Mouse (Mus musculus) forebrain, embryonic 10.5 days (tissue): ENCODE data around the gene Olfr644. TPM values are rescaled to one million over a fixed set of nuclear protein-coding genes. Genes with fewer than 3 reads are reported as not detected.

Source experiments
- DNase-seq: peaks from one replicate; pipeline ENCODE4 v3.0.0-alpha.2; 2017; ENCODE audit warnings: low spot score; ENCODE audit errors: extremely low spot score
- H3K27ac ChIP-seq: fragments of 300-500 bp; sonication (generic); 2 replicates; pipeline ENCODE4 v1.5.1; 2016; ENCODE audit warnings: mild to moderate bottlenecking
- H3K27me3 ChIP-seq: fragments of 300-500 bp; sonication (generic); 2 replicates; pipeline ENCODE4 v1.6.1; 2016; ENCODE audit warnings: mild to moderate bottlenecking; ENCODE audit not compliant: poor library complexity, severe bottlenecking
- H3K36me3 ChIP-seq: fragments of 300-500 bp; sonication (generic); replicated peaks from 2 replicates; pipeline ENCODE4 v1.6.1; 2016; ENCODE audit warnings: mild to moderate bottlenecking, moderate library complexity
- H3K4me1 ChIP-seq: fragments of 300-500 bp; sonication (generic); 2 replicates; pipeline ENCODE4 v1.6.1; 2016
- H3K4me3 ChIP-seq: fragments of 300-500 bp; sonication (generic); 2 replicates; pipeline ENCODE4 v1.5.1; 2016; ENCODE audit warnings: mild to moderate bottlenecking, moderate library complexity
- H3K9me3 ChIP-seq: fragments of 300-500 bp; sonication (generic); 2 replicates; pipeline ENCODE4 v1.6.1; 2016; ENCODE audit warnings: mild to moderate bottlenecking, moderate library complexity
- WGBS: fragments of 180-500 bp; shearing (Covaris S2); methylation state at CpG from one replicate; pipeline ENCODE4 v1.1.7; 2016; 5-methylcytosine and 5-hydroxymethylcytosine counted together
- polyA plus RNA-seq: library from polyadenylated mRNA; unstranded; fragments of >200 nt; fragmentation: Nextera tagmentation; extraction: Ambion mirVana; gene quantifications from 2 replicates; pipeline ENCODE4 v1.2.1, GENCODE M21; 2016

The Olfr644 gene
- not detected in 2 replicates for polyA plus RNA-seq

- no peak within 1 kb of the TSS for H3K27ac ChIP-seq
- H3K4me3 ChIP-seq, result no peak within 1 kb of the TSS
- 79% methylated on average over 2 of the region's 2 CpGs for WGBS
- H3K36me3 ChIP-seq, result no peaks in the 10 kb centered on the region
- no peaks in the 10 kb centered on the region for H3K9me3 ChIP-seq
- no peak for DNase-seq
- H3K27me3 ChIP-seq, result no peaks in the 10 kb centered on the region
- no peaks in the 10 kb centered on the region for H3K4me1 ChIP-seq
These were observed at the start of gene Olfr644 for GRCm38 (mm10) chr7:104071769-104072168. Gene Olfr644 (minus strand): TSS chr7:104071869.

- H3K4me1 ChIP-seq, result no peaks in the 10 kb centered on the region
- no peaks in the 10 kb centered on the region for H3K9me3 ChIP-seq
- H3K27me3 ChIP-seq, result no peaks in the 10 kb centered on the region
- no peaks in the 10 kb centered on the region for H3K36me3 ChIP-seq
- H3K27ac ChIP-seq, result no peak within 1 kb of the TSS
- no peak for DNase-seq
- H3K4me3 ChIP-seq, result no peak within 1 kb of the TSS
These were observed 33.0 kb upstream of the Olfr644 start, which contains the start of gene Olfr646 for GRCm38 (mm10) chr7:104104757-104104972. Gene Olfr646 (plus strand): TSS chr7:104104873.

- WGBS, result 71% methylated on average over 4 of the region's 4 CpGs
- Histone ChIP-seq H3K4me3 (no peak overlapping the region), H3K9me3 (no peaks in the 10 kb centered on the region), H3K36me3 (no peaks in the 10 kb centered on the region), H3K27ac (no peak overlapping the region), H3K27me3 (no peaks in the 10 kb centered on the region), H3K4me1 (no peaks in the 10 kb centered on the region)
- no peak for DNase-seq
These were observed 32.5 kb upstream of the Olfr644 start for GRCm38 (mm10) chr7:104103913-104104756.

- no peak within 1 kb of the TSS for H3K27ac ChIP-seq
- DNase-seq, result no peak
- H3K4me3 ChIP-seq, result no peak within 1 kb of the TSS
- H3K9me3 ChIP-seq, result no peaks in the 10 kb centered on the region
- H3K4me1 ChIP-seq, result no peaks in the 10 kb centered on the region
- no peaks in the 10 kb centered on the region for H3K36me3 ChIP-seq
- H3K27me3 ChIP-seq, result no peaks in the 10 kb centered on the region
- 84% methylated on average over 1 of the region's 1 CpGs for WGBS
These were observed 13.7 kb upstream of the Olfr644 start, which contains the start of gene Olfr645 for GRCm38 (mm10) chr7:104085365-104085764. Gene Olfr645 (minus strand): TSS chr7:104085465.

- Histone ChIP-seq H3K27ac (no peak within 1 kb of the TSS), H3K9me3 (no peaks in the 10 kb centered on the region), H3K36me3 (no peaks in the 10 kb centered on the region), H3K27me3 (no peaks in the 10 kb centered on the region), H3K4me1 (no peaks in the 10 kb centered on the region), H3K4me3 (no peak within 1 kb of the TSS)
- DNase-seq, result no peak
- 74% methylated on average over 2 of the region's 2 CpGs for WGBS
These were observed 10.3 kb downstream of the Olfr644 start, which contains the start of gene 4930516K23Rik for GRCm38 (mm10) chr7:104061345-104061744. Gene 4930516K23Rik (minus strand): TSS chr7:104061445.

- no peaks in the 10 kb centered on the region for H3K36me3 ChIP-seq
- DNase-seq, result no peak
- H3K9me3 ChIP-seq, result no peaks in the 10 kb centered on the region
- H3K27ac ChIP-seq, result no peak overlapping the region
- WGBS, result 86% methylated on average over 1 of the region's 1 CpGs
- H3K27me3 ChIP-seq, result no peaks in the 10 kb centered on the region
- H3K4me3 ChIP-seq, result no peak overlapping the region
- H3K4me1 ChIP-seq, result no peaks in the 10 kb centered on the region
These were observed 12.5 kb downstream of the Olfr644 start for GRCm38 (mm10) chr7:104059215-104059614.

GRCm38 (mm10) chr7:104052566-104052965, 19.1 kb downstream of the Olfr644 start, which contains the start of gene Olfr642:
Gene Olfr642 (minus strand): TSS chr7:104052666.
- no peak for DNase-seq
- no peaks in the 10 kb centered on the region for H3K27me3 ChIP-seq
- 71% methylated on average over 1 of the region's 1 CpGs for WGBS
- no peaks in the 10 kb centered on the region for H3K36me3 ChIP-seq
- no peaks in the 10 kb centered on the region for H3K4me1 ChIP-seq
- no peak within 1 kb of the TSS for H3K4me3 ChIP-seq
- H3K27ac ChIP-seq, result no peak within 1 kb of the TSS
- no peaks in the 10 kb centered on the region for H3K9me3 ChIP-seq

GRCm38 (mm10) chr7:104050745-104051144, 20.9 kb downstream of the Olfr644 start:
- Histone ChIP-seq H3K27me3 (no peaks in the 10 kb centered on the region), H3K4me1 (no peaks in the 10 kb centered on the region), H3K27ac (no peak overlapping the region), H3K4me3 (no peak overlapping the region), H3K36me3 (no peaks in the 10 kb centered on the region), H3K9me3 (no peaks in the 10 kb centered on the region)
- no peak for DNase-seq
- WGBS, result 87% methylated on average over 4 of the region's 4 CpGs

- Histone ChIP-seq H3K9me3 (no peaks in the 10 kb centered on the region), H3K27me3 (no peaks in the 10 kb centered on the region), H3K27ac (no peak within 1 kb of the TSS), H3K36me3 (no peaks in the 10 kb centered on the region), H3K4me3 (no peak within 1 kb of the TSS), H3K4me1 (no peaks in the 10 kb centered on the region)
- no peak for DNase-seq
- 81% methylated on average over 1 of the region's 1 CpGs for WGBS
These were observed 36.5 kb downstream of the Olfr644 start, which contains the start of gene Olfr641 for GRCm38 (mm10) chr7:104035145-104035544. Gene Olfr641 (plus strand): TSS chr7:104035445.

- Histone ChIP-seq H3K27me3 (no peaks in the 10 kb centered on the region), H3K27ac (no peak overlapping the region), H3K36me3 (no peaks in the 10 kb centered on the region), H3K9me3 (no peaks in the 10 kb centered on the region), H3K4me3 (no peak overlapping the region), H3K4me1 (no peaks in the 10 kb centered on the region)
- no peak for DNase-seq
- WGBS, result 85% methylated on average over 3 of the region's 3 CpGs
These were observed 44.7 kb downstream of the Olfr644 start for GRCm38 (mm10) chr7:104026978-104027377.

- H3K9me3 ChIP-seq, result no peaks in the 10 kb centered on the region
- no peak within 1 kb of the TSS for H3K4me3 ChIP-seq
- H3K36me3 ChIP-seq, result no peaks in the 10 kb centered on the region
- H3K4me1 ChIP-seq, result no peaks in the 10 kb centered on the region
- no peaks in the 10 kb centered on the region for H3K27me3 ChIP-seq
- no peak within 1 kb of the TSS for H3K27ac ChIP-seq
- DNase-seq, result no peak
- WGBS, result 86% methylated on average over 6 of the region's 6 CpGs
These were observed 46.2 kb downstream of the Olfr644 start, which contains the start of gene Olfr640 for GRCm38 (mm10) chr7:104025473-104025872. Gene Olfr640 (minus strand): TSS chr7:104025573.

GRCm38 (mm10) chr7:104021651-104022050, 50.0 kb downstream of the Olfr644 start:
- 94% methylated on average over 6 of the region's 6 CpGs for WGBS
- Histone ChIP-seq H3K4me1 (no peaks in the 10 kb centered on the region), H3K27ac (no peak overlapping the region), H3K9me3 (no peaks in the 10 kb centered on the region), H3K36me3 (no peaks in the 10 kb centered on the region), H3K27me3 (no peaks in the 10 kb centered on the region), H3K4me3 (no peak overlapping the region)
- no peak for DNase-seq

- DNase-seq, result no peak
- Histone ChIP-seq H3K9me3 (no peaks in the 10 kb centered on the region), H3K27me3 (no peaks in the 10 kb centered on the region), H3K4me1 (no peaks in the 10 kb centered on the region), H3K4me3 (no peak overlapping the region), H3K36me3 (no peaks in the 10 kb centered on the region), H3K27ac (no peak overlapping the region)
- WGBS, result 93% methylated on average over 1 of the region's 1 CpGs
These were observed 52.7 kb downstream of the Olfr644 start for GRCm38 (mm10) chr7:104018953-104019352.
